Mouse (Mus musculus): ENCODE results near the gene Polr3gl. TPM values are rescaled to one million over a fixed set of nuclear protein-coding genes. Genes with fewer than 3 reads are reported as not detected.

The Polr3gl gene
- polyA plus RNA-seq, 1 experiment from 2014 or later, result 37.1 TPM

DNA sequence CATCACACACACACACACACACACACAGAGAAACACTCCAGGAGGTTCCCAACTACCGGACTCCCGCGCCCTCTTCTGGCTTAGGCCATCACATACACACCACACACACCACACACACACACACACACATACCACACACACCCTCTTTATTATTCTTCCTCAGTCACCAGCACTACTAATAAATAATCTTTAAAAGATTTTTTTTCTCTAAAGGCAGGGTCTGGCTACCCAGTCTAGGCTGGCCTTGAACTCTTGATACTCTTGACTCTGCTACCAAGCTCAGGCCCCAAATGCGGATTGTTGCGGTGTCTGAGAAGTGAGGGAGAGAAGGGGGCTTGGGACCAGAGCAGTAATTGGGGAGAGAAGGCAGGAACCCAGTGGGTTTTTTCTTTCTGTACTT, 870 bp upstream of the Polr3gl start:
- peaks cover 5% of the 10 kb centered on the region for H3K36me3 ChIP-seq
- no peak for DNase-seq (ENCODE audit: low spot score)
- 71% methylated on average over 5 of the region's 5 CpGs for WGBS
- no peak overlapping the region for H3K4me3 ChIP-seq
- peaks cover 48% of the 10 kb centered on the region for H3K4me1 ChIP-seq
- H3K9me3 ChIP-seq, result no peaks in the 10 kb centered on the region
- no peak overlapping the region for H3K27ac ChIP-seq
- H3K27me3 ChIP-seq (ENCODE audit: insufficient read depth, poor library complexity, severe bottlenecking), result peaks cover 28% of the 10 kb centered on the region

DNA sequence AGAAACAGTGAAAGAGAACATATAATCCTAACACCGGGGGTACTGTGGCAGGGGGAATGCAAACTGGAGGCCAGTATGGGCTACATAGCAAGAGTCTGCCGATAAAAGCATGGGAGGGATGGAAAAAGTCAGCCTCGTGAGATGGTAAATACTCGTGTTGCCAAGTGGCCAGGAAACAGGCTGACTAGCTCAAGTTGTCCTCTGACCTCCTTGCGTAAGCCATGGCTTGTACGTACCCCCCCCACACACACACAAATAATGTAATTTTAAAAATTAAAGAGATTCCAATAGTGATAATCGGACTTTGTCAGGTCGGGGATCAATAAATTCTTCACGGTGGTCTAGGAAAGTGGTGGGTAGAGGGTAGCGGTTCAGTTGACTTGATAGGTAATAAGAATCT, 607 bp downstream of the Polr3gl start:
- Histone ChIP-seq H3K4me3 (peak overlapping the region; percentile 76), H3K27me3 (ENCODE audit: insufficient read depth, poor library complexity, severe bottlenecking) (peaks cover 20% of the 10 kb centered on the region), H3K36me3 (peaks cover 8% of the 10 kb centered on the region), H3K4me1 (peaks cover 43% of the 10 kb centered on the region), H3K9me3 (no peaks in the 10 kb centered on the region), H3K27ac (peak overlapping the region; percentile 91)
- DNase-seq (ENCODE audit: low spot score), result no peak
- under 1% methylated on average over 10 of the region's 10 CpGs for WGBS

DNA sequence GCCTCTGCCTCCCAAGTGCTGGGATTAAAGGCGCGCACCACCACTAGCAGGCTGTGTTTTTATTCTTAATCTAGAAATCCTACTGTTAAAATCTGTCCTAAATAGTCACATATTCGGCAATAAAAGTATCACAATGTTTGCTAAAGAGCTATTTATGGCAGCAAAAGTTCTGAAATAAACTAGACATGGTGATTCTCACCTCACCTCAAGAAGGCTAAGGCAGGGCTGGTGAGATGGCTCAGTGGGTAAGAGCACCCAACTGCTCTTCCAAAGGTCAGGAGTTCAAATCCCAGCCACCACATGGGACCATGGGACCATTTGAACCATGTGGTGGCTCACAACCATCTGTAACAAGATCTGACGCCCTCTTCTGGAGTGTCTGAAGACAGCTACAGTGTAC, 3.3 kb downstream of the Polr3gl start:
- WGBS, result 75% methylated on average over 4 of the region's 4 CpGs
- Histone ChIP-seq H3K9me3 (no peaks in the 10 kb centered on the region), H3K27me3 (ENCODE audit: insufficient read depth, poor library complexity, severe bottlenecking) (peaks cover 10% of the 10 kb centered on the region), H3K4me3 (no peak overlapping the region), H3K27ac (no peak overlapping the region), H3K36me3 (peaks cover 8% of the 10 kb centered on the region), H3K4me1 (peaks cover 16% of the 10 kb centered on the region)
- no peak for DNase-seq (ENCODE audit: low spot score)

DNA sequence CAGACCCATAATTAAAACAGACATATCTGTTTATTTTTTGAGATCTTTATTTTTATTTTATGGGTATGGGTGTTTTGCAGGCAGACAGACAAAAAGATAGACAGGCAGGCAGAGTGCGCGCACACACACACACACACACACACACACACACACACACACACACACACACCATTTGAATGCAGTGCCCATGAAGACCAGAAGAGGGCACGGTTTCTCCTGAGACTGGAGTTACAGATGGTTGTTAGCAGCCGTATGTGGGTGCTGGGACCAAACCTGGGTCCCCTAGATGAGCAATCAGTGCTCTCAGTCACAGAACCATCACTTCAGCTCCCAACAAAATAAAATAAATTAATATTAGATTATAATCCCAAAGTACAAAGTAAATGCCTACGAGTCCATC, 10.6 kb downstream of the Polr3gl start:
- H3K4me3 ChIP-seq, result no peak overlapping the region
- WGBS, result 86% methylated on average over 5 of the region's 5 CpGs
- H3K9me3 ChIP-seq, result no peaks in the 10 kb centered on the region
- DNase-seq (ENCODE audit: low spot score), result no peak
- no peaks in the 10 kb centered on the region for H3K27me3 ChIP-seq (ENCODE audit: insufficient read depth, poor library complexity, severe bottlenecking)
- H3K36me3 ChIP-seq, result peaks cover 3% of the 10 kb centered on the region; the same call in 1 of the 2 replicates
- H3K4me1 ChIP-seq, result peaks cover 27% of the 10 kb centered on the region
- no peak overlapping the region for H3K27ac ChIP-seq

DNA sequence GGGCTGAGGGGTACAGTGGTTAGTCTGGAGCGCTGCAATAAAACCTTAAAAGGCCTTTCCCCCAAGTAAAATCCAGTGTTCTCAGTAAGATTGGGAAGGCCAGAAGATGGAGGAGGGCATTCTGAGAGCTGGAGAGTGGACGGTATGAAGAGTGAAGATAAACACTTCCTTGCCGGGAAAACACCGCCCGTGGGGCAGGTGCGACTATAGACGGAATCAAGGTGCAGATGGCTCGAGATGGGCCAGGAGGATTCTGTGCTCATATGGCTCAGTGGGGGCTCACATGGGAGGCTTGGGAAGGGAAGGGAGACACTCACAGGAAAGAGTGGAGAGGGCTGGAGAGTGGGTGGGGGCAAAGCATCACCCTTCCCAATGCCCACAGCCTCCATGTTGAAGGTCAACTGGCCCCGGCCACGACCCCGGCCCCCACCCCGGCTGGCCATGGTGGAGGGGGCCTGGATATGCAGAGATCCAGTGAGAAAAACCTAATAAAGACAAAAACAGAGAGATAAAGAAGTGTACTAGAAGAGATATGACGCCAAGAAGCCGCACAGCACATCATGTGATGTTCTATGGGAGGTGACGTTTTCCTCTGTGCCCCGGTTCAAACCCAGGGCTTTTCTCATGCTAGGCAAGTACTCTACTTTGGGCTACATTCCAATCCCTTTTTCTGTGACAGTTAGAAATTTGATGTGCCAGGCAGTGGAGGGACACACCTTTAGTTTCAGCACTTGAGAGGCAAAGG, 12.0 kb downstream of the Polr3gl start:
- Histone ChIP-seq H3K27ac (no peak overlapping the region), H3K27me3 (ENCODE audit: insufficient read depth, poor library complexity, severe bottlenecking) (no peaks in the 10 kb centered on the region), H3K4me3 (no peak overlapping the region), H3K9me3 (no peaks in the 10 kb centered on the region), H3K4me1 (peaks cover 37% of the 10 kb centered on the region), H3K36me3 (peaks cover 3% of the 10 kb centered on the region; the same call in 1 of the 2 replicates)
- DNase-seq (ENCODE audit: low spot score), result no peak
- 77% methylated on average over 16 of the region's 16 CpGs for WGBS

DNA sequence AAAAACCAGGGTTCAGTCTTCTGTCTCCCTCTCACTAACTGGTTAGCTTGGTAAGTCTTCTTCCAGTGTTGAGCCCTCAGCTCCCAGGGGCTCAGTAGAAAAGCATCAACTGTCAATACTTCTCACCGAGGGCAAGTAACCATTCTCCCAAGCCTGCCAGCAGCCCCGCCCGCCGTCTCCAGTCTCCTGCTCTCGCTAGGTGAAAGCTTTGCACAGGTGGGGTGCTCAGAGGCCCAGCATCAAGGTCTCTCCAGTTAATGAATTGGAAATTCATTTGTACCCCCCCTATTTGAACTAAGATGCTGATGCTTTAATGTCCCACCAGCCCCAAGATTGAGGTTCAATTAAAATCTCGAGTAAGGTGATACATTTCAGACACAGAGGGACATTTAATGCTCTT, 12.8 kb downstream of the Polr3gl start:
- peak overlapping the region; percentile 51 for H3K4me3 ChIP-seq
- peaks cover 45% of the 10 kb centered on the region for H3K4me1 ChIP-seq
- 41% methylated on average over 6 of the region's 6 CpGs for WGBS
- H3K36me3 ChIP-seq, result peaks cover 3% of the 10 kb centered on the region; the same call in 1 of the 2 replicates
- no peaks in the 10 kb centered on the region for H3K9me3 ChIP-seq
- H3K27me3 ChIP-seq (ENCODE audit: insufficient read depth, poor library complexity, severe bottlenecking), result no peaks in the 10 kb centered on the region
- 0 out of 2 replicates have a peak overlapping the region, but pooled peaks have one; percentile 22 for H3K27ac ChIP-seq
- no peak for DNase-seq (ENCODE audit: low spot score)

DNA sequence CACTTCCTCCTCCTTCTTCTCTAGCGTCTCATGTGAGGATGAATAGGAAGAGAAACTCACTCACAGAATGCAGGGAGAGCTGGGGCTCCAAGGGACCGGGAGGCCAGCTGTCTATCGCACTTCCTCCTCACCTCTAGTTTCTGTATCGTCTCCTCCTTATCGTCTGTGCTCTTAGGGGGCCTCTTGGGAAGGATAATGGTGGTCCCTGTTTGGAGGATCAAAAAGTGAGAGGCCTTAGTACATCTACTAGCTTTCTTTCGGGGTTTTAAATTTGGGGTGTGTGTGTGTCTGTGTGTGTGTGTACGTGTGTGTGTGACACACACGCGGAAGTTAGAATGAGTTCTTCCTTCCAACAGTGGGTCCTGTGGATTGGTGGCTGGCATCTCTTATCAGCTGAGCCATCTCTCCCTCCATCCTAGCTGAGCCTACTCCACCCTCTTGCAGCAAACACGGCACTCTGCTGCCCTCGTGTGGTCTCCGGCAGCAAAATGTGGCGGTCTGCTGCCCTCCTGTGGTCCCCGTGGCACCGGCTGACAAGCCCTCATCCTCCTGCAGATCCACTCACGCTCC, 14.0 kb downstream of the Polr3gl start:
- H3K4me1 ChIP-seq, result peaks cover 56% of the 10 kb centered on the region
- 7% methylated on average over 16 of the region's 16 CpGs for WGBS
- H3K36me3 ChIP-seq, result peaks cover 3% of the 10 kb centered on the region; the same call in 1 of the 2 replicates
- peak overlapping the region; percentile 51 for H3K4me3 ChIP-seq
- no peaks in the 10 kb centered on the region for H3K9me3 ChIP-seq
- no peaks in the 10 kb centered on the region for H3K27me3 ChIP-seq (ENCODE audit: insufficient read depth, poor library complexity, severe bottlenecking)
- peak; percentile 94 for DNase-seq (ENCODE audit: low spot score)
- H3K27ac ChIP-seq, result peak overlapping the region; percentile 81

DNA sequence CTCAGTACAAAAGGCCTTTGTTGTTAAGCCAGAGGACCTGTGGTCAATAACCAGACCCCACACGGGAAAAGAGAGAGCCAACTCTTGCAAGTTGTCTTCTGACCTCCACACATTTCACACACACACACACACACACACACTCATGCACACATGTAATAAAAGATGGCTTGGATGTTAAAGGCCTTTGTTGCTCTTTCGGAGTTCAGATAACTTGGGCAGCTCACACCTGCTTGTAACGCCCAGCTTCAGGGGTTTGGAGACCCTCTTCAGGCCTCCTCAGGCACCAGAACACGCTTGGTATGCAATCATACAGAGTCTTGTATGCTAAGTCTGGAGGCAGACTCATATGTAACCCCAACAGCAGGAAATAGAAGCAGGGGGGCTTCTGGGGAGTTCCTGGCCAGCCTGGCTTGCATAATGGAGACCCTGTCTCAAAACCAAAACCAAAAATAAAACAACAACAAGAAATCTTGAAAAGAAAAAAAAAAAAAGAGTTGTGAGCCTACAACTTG, 14.7 kb downstream of the Polr3gl start:
- Histone ChIP-seq H3K4me1 (peaks cover 60% of the 10 kb centered on the region), H3K27ac (peak overlapping the region; percentile 81), H3K4me3 (no peak overlapping the region), H3K9me3 (no peaks in the 10 kb centered on the region), H3K27me3 (ENCODE audit: insufficient read depth, poor library complexity, severe bottlenecking) (no peaks in the 10 kb centered on the region), H3K36me3 (peaks cover 3% of the 10 kb centered on the region; the same call in 1 of the 2 replicates)
- 76% methylated on average over 4 of the region's 4 CpGs for WGBS
- no peak for DNase-seq (ENCODE audit: low spot score)

DNA sequence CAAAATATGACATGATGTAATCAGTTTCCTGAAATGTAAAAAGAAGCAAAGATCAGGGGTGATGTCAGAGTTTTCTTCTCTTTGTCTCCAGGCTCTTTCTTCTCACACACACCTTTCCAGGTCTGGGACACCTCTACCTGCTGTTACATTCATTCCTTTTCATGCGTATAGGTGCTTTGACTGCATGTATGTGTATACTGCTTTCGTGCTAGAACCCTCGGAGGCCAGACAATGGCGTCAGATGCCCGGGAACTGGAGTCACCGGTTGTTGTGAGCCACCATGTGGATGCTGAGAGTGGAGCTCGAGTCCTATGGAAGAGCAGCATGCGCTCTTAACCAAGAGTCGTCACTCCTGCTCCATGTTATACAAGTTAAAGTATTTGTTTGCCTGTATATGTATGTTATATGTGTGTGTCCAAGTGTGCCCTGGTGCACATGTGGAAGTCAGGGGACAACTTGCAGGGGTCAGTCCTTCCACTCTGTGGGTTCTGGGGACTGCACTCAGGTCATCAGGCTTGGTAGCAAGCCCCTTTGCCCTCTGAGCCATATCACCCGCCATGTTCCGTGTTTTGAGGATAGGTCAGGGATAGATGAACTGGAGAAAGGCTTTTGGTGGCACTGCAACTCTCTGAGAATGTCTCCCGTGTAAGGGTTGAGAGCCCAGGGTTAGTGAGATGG, 15.3 kb downstream of the Polr3gl start:
- H3K4me1 ChIP-seq, result peaks cover 66% of the 10 kb centered on the region
- no peak overlapping the region for H3K4me3 ChIP-seq
- H3K9me3 ChIP-seq, result no peaks in the 10 kb centered on the region
- no peaks in the 10 kb centered on the region for H3K27me3 ChIP-seq (ENCODE audit: insufficient read depth, poor library complexity, severe bottlenecking)
- H3K36me3 ChIP-seq, result peaks cover 1% of the 10 kb centered on the region; the same call in 1 of the 2 replicates
- 81% methylated on average over 12 of the region's 12 CpGs for WGBS
- peak overlapping the region; percentile 81 for H3K27ac ChIP-seq
- DNase-seq (ENCODE audit: low spot score), result no peak

DNA sequence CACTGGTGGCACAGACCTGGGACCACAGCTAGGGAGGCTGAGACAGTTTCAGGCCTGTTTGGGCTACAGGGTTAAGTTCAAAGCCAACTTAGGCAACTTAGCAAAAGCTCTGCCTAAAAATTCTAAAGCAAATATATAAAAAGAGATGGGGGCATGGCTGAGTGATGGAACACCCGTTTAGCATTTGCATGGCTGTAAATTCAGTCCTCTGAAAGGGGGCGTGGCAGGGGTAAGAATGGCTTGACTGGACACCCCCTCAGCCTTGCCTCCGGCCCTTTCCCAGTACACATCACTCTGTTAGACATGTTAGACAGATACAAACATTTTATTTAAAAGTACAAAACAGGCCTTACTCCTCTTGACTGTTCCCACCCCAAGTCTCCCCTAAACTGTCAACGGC, 16.4 kb downstream of the Polr3gl start:
- 77% methylated on average over 4 of the region's 4 CpGs for WGBS
- Histone ChIP-seq H3K27ac (peak overlapping the region; percentile 92), H3K4me1 (peaks cover 71% of the 10 kb centered on the region), H3K4me3 (peak overlapping the region; percentile 41), H3K27me3 (ENCODE audit: insufficient read depth, poor library complexity, severe bottlenecking) (no peaks in the 10 kb centered on the region), H3K36me3 (no peaks in the 10 kb centered on the region), H3K9me3 (no peaks in the 10 kb centered on the region)
- DNase-seq (ENCODE audit: low spot score), result no peak

DNA sequence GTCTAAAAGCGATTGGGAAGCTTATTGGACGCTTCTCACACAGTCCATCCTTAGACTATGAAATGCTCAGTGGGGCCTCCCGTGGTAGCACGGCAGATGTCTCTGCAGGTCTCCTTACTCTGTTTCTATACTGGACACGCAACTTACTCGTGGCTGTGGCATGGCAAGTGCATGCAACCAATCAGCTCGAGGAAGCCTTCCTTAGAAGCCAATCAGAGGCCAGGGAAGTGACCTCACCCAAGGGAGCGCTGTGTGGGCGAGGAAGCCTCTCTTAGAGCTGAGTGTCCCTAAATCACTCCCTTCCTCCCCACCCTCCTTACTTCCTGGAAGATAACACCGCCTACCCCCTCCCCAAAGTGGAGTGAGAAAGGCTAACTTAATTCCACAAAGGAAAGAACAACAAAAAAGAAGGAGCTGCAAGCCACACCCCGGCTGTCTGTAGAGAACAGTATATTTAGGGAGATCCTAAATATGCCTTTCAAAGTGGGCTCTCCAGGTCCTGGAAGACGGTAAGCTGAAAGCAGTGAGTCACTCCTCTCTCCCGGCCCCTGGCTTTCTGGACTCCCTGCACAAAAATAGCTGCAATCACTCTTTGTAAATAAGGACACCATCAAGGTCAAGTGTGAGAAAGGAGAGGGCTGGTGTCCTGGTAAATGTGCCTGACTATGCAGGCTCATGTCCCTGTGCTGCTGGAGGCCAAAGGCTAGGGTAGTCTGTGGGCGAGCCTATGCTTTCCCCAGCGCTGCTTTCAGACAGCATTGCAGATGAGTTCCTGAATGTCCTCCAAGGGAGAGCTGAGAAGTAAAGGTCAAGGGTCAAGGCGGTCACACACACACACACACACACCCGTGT, 17.1 kb downstream of the Polr3gl start, which contains the start of gene Gm16253:
Gene Gm16253 (plus strand): TSS at position 295 of the 852 bp plus-strand sequence.
- no peaks in the 10 kb centered on the region for H3K9me3 ChIP-seq
- peak; percentile 97 for DNase-seq (ENCODE audit: low spot score)
- H3K4me1 ChIP-seq, result peaks cover 73% of the 10 kb centered on the region
- peak within 1 kb of the TSS; percentile 41 for H3K4me3 ChIP-seq
- H3K36me3 ChIP-seq, result no peaks in the 10 kb centered on the region
- 16% methylated on average over 17 of the region's 17 CpGs for WGBS
- H3K27me3 ChIP-seq (ENCODE audit: insufficient read depth, poor library complexity, severe bottlenecking), result no peaks in the 10 kb centered on the region
- H3K27ac ChIP-seq, result peak within 1 kb of the TSS; percentile 92

DNA sequence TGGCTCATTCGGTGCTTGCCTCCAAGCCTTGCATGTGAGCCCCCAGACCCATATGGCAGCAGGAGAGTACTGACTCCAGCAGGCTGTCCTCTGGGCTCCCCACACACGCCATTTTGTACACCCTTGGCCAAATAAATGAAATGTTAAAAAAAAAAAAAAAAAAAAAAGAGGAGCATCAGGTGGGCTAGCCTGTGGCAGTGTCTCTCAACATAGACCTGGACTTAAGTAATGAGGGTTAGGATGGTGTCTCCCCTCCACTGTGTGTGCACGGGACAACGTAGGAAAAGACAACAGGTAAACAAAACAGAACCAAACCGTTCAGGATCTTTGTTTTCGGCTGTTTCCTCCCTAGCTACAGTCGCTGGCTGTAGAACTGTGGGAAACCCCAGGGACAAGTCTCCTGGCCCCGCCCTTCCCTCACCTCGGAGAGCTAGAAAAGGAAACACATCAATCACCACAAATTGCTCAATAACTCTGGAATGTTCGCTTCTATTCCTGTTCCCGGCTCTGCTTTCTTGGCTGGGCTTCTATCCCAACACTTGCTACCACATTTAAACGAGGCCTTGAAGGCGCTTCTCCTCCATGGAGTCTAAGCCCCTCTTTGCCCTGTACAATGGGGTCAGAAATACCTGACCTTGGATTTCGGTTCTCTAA, 17.8 kb downstream of the Polr3gl start:
- Histone ChIP-seq H3K27me3 (ENCODE audit: insufficient read depth, poor library complexity, severe bottlenecking) (no peaks in the 10 kb centered on the region), H3K36me3 (no peaks in the 10 kb centered on the region)

More for the DNA sequence above, 17.8 kb downstream of the Polr3gl start:
- H3K4me1 ChIP-seq, result peaks cover 74% of the 10 kb centered on the region
- H3K4me3 ChIP-seq, result peak overlapping the region; percentile 41
- WGBS, result 34% methylated on average over 14 of the region's 14 CpGs
- no peaks in the 10 kb centered on the region for H3K9me3 ChIP-seq
- no peak for DNase-seq (ENCODE audit: low spot score)
- peak overlapping the region; percentile 92 for H3K27ac ChIP-seq

All from heart, embryonic 10.5 days (tissue).